Mouse (Mus musculus) thymus, adult 18-20 months (tissue): ENCODE results near the gene Rsph3b.
A peak's percentile ranks its signal among the peaks of the same experiment; 100 is the strongest.

Source experiments
- DNase-seq, 2 experiments: peaks; one replicate each; pipeline ENCODE4 v3.0.0; 2022; ENCODE audit warnings: mixed read lengths in 2 of 2

Rsph3b gene

DNA sequence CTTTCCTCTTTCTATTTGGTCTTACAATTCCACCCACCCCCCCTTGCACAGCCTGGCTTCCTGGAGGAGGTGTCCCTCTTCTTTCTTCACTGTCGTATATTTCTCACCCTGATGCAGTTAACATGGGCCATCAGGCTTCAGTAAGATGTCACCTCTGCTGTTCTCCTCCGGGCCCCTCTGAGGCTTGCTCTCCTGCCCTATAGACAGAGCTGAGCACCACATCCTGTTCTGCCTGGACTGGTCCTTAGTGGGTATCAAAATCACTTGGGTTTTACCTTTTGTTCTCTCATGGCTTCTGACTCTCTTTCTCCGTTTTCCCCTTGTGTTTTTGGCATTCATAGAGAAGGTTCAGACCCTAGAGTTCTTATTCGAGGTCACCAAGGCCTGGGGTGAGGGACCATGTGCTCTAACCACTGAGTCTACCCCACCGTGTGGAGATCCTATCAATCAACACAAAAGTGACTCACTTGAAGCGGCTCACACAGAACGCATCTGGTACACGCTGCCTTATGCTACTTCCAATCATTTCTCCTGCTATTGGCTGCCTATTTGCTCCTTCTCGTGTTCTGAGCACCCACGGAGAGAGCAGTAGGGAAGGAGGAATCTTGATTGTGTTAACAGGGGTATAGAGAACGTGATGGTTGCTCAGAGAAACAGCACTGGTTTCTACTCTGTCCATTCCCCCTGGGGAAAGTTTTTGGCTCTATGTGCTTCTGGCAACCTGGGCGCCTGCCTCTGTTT lies 86.3 kb downstream of the Rsph3b start:
- DNase-seq: no peak

DNA sequence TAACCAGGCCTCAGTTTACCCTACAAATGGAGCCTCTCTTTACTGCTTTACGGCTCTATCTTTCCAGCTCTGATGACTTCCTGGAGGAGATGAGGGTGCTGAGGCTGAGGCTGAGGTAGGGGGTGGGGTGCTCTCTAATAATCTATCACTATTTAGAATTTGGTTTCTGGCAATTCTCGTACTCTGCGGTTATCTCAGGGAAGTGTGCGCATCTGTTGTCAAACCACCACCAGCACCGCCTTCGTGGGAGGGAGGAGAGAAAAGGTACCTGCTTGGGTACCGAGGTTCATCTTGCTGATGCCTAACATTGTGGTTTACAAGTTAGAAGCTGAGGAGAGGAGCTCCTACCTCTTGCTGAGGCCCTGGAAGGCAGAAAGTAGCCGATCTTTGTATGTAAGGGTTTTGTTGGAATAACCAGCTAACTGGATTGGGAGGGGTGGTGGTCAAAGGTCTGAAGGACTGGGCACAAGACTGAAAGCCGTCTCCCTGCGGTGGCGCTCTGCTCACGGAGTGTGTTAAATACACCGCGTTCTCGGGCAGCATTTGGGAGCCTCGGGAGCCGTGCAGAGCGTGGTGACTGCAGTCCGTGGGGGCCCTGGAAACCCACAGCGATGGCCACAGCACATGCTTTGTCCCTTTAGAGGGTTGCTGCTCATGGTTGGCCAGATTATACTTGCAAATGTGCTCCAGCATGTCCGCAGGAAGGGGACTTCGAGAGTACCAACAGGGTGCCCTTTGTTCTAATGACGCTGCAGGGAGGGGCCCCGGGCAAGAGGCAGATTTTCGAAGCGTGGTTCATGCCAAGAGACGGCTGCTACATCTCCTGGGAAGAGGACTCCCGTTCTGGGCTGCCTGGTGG lies 87.1 kb downstream of the Rsph3b start:
- DNase-seq: peak in 1 of 2 experiments; percentile 16

DNA sequence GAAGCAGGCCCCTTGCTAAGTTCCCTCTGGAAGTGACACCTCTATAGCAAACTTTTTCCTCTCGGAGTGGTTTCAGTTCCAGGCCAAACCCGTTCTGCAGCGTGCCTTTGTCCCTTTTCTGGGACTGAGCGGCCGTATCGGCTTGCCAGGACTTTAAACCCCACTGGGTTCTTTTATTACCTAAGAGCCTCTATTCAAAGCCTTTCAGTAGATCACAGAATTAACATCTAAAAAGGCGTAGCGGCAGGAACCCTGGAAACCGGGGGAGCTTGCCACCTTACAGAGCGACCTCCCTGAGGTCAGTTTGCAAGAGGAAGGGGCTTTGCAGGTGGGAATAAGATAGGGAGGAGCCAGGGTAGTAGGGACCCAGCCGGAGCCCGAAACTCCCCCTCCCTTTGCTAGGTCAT lies 88.0 kb downstream of the Rsph3b start:
- no peak for DNase-seq

DNA sequence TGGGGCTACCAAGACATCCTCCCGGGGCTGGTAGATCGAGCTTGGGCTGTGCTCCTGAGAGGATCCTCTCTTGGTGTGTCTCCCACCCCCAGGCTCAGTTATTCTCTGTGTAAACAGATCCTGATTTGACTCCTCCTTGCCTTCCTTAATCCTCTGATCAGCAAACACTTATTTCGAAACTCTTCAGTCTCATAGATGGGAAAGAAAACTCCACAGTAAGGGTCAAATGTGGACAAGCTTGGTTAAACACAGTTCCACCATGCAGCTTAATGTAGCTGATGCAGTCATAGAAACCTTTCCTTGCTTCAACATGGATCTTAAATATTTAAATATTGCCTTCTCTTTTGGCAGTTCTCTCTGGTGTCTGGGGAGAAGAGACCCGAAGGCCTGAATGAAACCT lies 88.4 kb downstream of the Rsph3b start:
- no peak for DNase-seq
